Mouse (Mus musculus) B cell, adult 2 months (primary cell): Measurements from ENCODE around the gene Abca12.

Source experiments
- DNase-seq, 2 experiments: peaks; one replicate each; pipeline ENCODE4 v3.0.0; 2022

Abca12 gene

DNA sequence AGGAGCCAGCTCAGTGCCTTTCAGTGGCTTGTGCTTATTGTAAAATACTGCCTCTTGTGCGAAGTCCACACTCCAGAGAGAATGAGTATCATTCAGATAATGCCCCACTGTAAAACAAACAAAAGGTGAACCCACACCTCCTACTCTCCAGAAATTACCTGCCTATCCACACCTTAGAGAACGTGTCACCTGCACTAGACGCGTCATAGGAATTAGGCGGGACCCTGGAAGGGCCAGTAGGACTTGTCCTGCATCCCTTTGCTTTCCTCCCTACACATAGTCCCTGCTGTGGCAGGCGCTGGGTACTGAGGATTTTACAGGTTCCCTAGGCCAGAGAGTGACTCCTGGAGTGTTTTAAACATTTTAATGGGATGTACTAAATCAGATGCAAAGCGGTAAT lies at the start of gene Abca12:
Gene Abca12 (minus strand): TSS at position 101 of the 400 bp plus-strand sequence.
- DNase-seq = no peak

GRCm38 (mm10) chr1:71457961-71458360 lies 43.3 kb upstream of the Abca12 start:
- no peak for DNase-seq

GRCm38 (mm10) chr1:71447424-71447823 lies 32.7 kb upstream of the Abca12 start:
- DNase-seq = no peak

- no peak for DNase-seq
Measured at GRCm38 (mm10) chr1:71421741-71422333, 7.1 kb upstream of the Abca12 start.

DNA sequence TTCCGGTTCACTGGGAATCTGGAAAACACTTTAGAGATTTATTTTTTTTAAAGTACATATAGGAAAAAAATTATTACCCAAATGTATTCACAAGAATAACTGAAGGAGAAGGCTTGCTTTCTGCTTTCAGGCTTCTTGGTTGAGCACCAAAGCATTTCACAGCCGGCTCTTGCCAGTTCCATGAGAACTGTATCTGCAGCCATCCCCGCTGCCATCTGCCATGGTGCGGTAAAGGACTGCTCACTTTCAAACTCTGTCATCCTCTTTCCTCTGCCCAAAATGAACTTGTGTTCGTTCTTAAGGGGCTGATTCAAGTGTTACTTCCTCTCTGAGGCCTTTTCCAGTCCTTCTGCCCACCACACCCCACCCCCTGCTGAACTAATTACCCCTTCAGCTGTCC lies 3.8 kb upstream of the Abca12 start:
- no peak for DNase-seq

DNA sequence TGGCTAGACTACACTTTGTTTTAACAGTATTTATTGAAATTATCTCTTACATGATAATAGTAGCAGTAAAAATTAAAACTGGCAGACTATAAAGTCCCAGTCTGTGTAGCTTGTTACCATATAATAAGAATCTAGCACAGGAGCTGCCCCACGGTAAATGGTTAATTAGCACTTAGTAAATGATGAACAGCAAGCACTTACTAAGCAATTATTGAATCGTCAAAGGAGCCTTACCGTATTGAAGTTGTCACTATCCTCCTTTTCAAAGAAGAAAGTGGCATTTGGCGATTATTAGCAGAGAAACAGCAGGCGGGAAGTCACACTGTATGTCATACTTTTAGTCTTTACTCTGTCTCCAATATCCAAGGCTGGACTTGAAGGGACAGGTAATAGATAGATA lies 3.2 kb upstream of the Abca12 start:
- no peak for DNase-seq

DNA sequence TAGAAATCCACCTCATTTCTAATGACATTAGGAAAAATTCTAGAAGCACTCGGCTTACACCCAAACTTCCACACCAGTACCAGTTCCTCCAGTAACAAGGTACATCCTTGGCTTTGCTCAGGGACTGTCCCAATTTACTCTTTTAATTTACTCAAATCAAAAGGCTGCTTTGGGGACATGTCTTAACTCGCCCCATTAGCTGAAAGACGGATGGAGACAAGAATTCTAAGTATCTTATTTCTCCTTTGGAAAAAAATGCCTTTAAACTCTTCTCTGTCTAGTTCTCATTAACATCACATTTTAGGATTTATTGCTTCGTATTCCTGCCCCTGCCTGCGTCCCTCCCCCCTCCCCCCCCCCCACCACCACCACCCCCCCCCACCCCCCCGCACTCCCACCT lies 626 bp downstream of the Abca12 start:
- no peak for DNase-seq

GRCm38 (mm10) chr1:71413114-71413513 lies 1.6 kb downstream of the Abca12 start:
- no peak for DNase-seq

- DNase-seq = no peak
Measured at GRCm38 (mm10) chr1:71407711-71408110, 7.0 kb downstream of the Abca12 start.

GRCm38 (mm10) chr1:71397635-71398034 lies 17.1 kb downstream of the Abca12 start:
- no peak for DNase-seq

GRCm38 (mm10) chr1:71396105-71396504 lies 18.6 kb downstream of the Abca12 start:
- no peak for DNase-seq

- DNase-seq = no peak
Measured at GRCm38 (mm10) chr1:71394177-71394576, 20.5 kb downstream of the Abca12 start.

GRCm38 (mm10) chr1:71393489-71393888 lies 21.2 kb downstream of the Abca12 start:
- DNase-seq = no peak

- no peak for DNase-seq
Measured at GRCm38 (mm10) chr1:71392463-71392862, 22.2 kb downstream of the Abca12 start.

DNA sequence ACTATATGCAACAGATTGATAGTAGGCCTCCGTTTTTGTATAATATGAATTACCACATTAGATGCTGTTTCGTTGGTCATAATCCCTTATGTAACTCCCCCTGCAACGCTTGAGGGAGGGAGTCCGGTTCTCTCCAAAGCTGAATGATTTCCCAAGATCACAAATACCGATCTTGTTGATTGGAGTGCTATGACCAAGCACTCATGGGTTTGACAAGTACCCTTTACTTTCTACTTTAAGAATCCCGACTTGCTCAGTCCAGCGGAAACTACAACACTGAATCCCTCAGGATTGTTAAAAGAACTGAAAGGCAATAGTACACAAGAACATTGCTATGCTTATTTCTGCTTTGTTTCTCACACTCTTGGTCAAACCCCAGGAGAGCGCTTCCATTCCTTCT lies 28.1 kb downstream of the Abca12 start:
- no peak for DNase-seq

GRCm38 (mm10) chr1:71384098-71384497 lies 30.6 kb downstream of the Abca12 start:
- DNase-seq = no peak

- DNase-seq = no peak
Measured at GRCm38 (mm10) chr1:71373090-71373489, 41.6 kb downstream of the Abca12 start.

GRCm38 (mm10) chr1:71370266-71370665 lies 44.4 kb downstream of the Abca12 start:
- DNase-seq = no peak

GRCm38 (mm10) chr1:71367770-71368169 lies 46.9 kb downstream of the Abca12 start:
- DNase-seq = no peak

DNA sequence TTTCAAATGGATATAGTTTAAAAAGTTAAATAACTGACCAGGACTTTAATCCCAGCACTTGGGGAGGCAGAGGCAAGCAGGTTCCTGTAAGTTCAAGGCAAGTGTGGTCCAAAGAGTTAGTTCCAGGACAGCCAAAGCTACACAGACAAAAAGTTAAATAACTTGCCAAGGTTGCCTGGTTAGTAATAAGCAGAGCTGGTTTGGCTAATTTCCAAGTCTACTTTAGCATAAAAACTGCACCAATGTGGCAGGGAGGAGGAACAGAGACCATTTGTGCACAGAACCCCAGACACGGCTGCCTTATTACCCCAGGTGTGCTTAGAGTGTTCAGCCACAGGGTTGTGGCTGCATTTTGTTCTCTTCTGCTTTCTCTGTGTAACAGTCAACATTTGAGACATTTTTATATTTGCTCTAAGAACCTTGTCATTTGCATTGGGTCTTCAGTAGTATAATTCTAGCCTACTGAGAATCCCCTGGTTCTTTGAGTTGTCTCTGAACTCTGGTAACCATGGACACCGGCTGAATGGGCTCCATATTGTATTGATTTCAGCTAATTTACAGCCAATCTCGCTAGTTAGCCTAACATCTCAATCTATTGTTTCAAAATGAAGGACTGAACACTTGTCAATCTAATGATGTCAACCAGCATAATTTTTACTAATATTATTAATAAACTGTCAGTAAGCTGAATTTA lies 71.7 kb downstream of the Abca12 start:
- no peak for DNase-seq

- no peak for DNase-seq
Measured at GRCm38 (mm10) chr1:71342261-71342594, 72.5 kb downstream of the Abca12 start.

DNA sequence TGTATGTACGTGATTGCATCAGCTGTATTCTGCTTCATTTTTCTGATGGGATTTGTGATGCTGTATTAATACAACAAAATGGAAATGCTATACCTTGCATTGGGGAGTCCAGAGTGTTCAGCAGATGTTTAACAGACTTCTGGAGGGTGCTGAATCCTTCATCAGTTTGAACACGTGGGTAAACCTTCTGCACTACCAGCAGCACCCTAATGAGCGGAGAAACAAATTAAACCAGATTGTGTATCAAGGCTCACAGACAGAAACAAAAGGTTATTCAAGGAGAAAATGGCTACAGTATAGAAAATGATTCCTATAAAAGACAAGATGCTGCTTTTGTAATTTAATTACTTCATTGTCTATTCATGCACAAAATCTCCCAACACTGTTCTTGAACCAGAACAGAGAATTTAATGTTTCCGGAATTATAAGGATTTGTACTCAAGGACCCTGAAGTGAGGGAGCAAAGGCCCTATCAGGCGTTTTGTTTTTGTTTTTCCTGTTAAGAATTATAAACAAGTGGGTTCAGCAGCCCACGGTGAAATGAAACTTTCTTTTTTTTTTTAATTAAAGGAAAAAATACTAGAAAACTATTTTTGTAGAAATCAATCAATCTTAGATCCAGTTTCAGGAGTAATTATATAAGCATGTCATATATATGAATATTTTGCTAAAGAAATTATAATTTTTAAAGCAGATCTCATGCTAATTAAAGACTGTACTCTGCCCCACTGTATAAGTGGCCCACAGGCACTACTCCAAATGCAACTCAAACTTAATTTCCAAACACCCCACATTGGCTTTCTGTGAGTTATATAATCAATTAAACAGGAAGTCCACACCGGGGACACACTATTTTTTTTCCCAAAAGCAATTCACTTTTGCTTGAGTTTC lies 73.1 kb downstream of the Abca12 start:
- no peak for DNase-seq

GRCm38 (mm10) chr1:71338548-71339340 lies 76.0 kb downstream of the Abca12 start:
- DNase-seq = no peak
